Mouse (Mus musculus): ENCODE data around the gene Rbm8a2. TPM values are rescaled to one million over a fixed set of nuclear protein-coding genes. Genes with fewer than 3 reads are reported as not detected.

Rbm8a2 gene
- polyA plus RNA-seq, 1 experiment from 2014 or later = 0.73 TPM

DNA sequence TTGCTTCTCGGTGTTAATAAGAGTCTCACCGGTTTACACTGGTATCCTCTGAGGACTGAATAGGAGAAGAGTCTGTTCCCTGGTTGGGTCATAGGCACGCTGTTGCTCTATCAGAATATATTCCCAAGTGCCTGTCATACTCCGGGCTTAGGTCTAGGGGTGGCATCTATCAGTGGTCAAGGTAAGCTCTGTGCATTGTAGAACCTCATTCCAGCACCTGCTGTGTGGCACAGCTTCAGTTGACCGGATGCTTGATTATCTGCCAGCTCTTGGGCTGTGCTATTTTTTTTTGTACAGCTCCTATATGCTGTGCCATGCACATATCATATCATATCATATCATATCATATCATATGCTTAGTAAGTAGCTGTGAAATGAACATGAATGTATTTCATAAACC lies 9.5 kb upstream of the Rbm8a2 start:
- H3K27me3 ChIP-seq = no peaks in the 10 kb centered on the region
- no peak for ATAC-seq (ENCODE audit: insufficient number of reproducible peaks, insufficient read depth, low FRiP score, low TSS enrichment, low read depth)
- H3K9me3 ChIP-seq = no peaks in the 10 kb centered on the region
- WGBS = 93% methylated on average over 5 of the region's 5 CpGs
- no peak overlapping the region for H3K9ac ChIP-seq (replicated peaks)
- H3K36me3 ChIP-seq = no peaks in the 10 kb centered on the region
- H3K27ac ChIP-seq = no peak overlapping the region
- H3K4me1 ChIP-seq (replicated peaks) = no peaks in the 10 kb centered on the region
- H3K4me3 ChIP-seq (replicated peaks) = no peak overlapping the region
- no peak overlapping the region for H3K4me2 ChIP-seq

GRCm38 (mm10) chr1:175970710-175971109 lies 8.2 kb downstream of the Rbm8a2 start:
- H3K4me3 ChIP-seq (replicated peaks) = no peak overlapping the region
- no peak overlapping the region for H3K9ac ChIP-seq (replicated peaks)
- 90% methylated on average over 5 of the region's 5 CpGs for WGBS
- ATAC-seq (ENCODE audit: insufficient number of reproducible peaks, insufficient read depth, low FRiP score, low TSS enrichment, low read depth) = no peak
- no peaks in the 10 kb centered on the region for H3K36me3 ChIP-seq
- H3K4me2 ChIP-seq = no peak overlapping the region
- H3K9me3 ChIP-seq = no peaks in the 10 kb centered on the region
- no peaks in the 10 kb centered on the region for H3K4me1 ChIP-seq (replicated peaks)
- H3K27ac ChIP-seq = no peak overlapping the region
- no peaks in the 10 kb centered on the region for H3K27me3 ChIP-seq

- no peaks in the 10 kb centered on the region for H3K4me1 ChIP-seq (replicated peaks)
- no peaks in the 10 kb centered on the region for H3K36me3 ChIP-seq
- no peak overlapping the region for H3K27ac ChIP-seq
- H3K4me2 ChIP-seq = no peak overlapping the region
- WGBS = 83% methylated on average over 5 of the region's 5 CpGs
- no peak overlapping the region for H3K4me3 ChIP-seq (replicated peaks)
- H3K9me3 ChIP-seq = no peaks in the 10 kb centered on the region
- no peaks in the 10 kb centered on the region for H3K27me3 ChIP-seq
- H3K9ac ChIP-seq (replicated peaks) = no peak overlapping the region
- no peak for ATAC-seq (ENCODE audit: insufficient number of reproducible peaks, insufficient read depth, low FRiP score, low TSS enrichment, low read depth)
Observed at GRCm38 (mm10) chr1:175967004-175967745, 11.7 kb downstream of the Rbm8a2 start.

GRCm38 (mm10) chr1:175961786-175962185 lies 17.1 kb downstream of the Rbm8a2 start:
- Histone ChIP-seq H3K4me2 (no peak overlapping the region), H3K9me3 (no peaks in the 10 kb centered on the region), H3K36me3 (no peaks in the 10 kb centered on the region), H3K4me3 (replicated peaks) (no peak overlapping the region), H3K27me3 (no peaks in the 10 kb centered on the region), H3K27ac (no peak overlapping the region), H3K9ac (replicated peaks) (no peak overlapping the region), H3K4me1 (replicated peaks) (no peaks in the 10 kb centered on the region)
- WGBS = 82% methylated on average over 2 of the region's 2 CpGs
- no peak for ATAC-seq (ENCODE audit: insufficient number of reproducible peaks, insufficient read depth, low FRiP score, low TSS enrichment, low read depth)

- no peak for ATAC-seq (ENCODE audit: insufficient number of reproducible peaks, insufficient read depth, low FRiP score, low TSS enrichment, low read depth)
- Histone ChIP-seq H3K4me1 (replicated peaks) (no peaks in the 10 kb centered on the region), H3K27me3 (no peaks in the 10 kb centered on the region), H3K36me3 (no peaks in the 10 kb centered on the region), H3K9ac (replicated peaks) (no peak overlapping the region), H3K27ac (no peak overlapping the region), H3K4me3 (replicated peaks) (no peak overlapping the region), H3K4me2 (no peak overlapping the region), H3K9me3 (no peaks in the 10 kb centered on the region)
- WGBS = 84% methylated on average over 2 of the region's 2 CpGs
Observed at GRCm38 (mm10) chr1:175950851-175951250, 28.1 kb downstream of the Rbm8a2 start.

DNA sequence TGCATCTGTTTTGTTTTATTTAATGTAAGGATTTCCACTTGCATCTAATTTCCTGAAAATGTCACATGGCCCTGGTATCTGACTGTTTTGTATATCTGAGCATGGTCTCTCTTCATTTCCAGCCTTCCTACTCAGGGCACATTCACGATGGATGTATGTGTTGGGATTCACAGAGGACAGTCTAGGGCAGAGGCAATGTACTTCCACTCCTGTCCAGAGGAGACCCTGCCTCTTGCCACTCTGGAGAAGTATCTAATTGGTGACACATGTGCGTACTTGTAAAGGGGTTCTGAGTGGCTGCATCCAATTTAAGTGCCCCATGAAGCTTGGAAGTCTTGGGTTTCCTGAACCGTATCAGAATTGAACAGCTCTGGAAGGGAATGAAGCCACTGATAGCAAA lies 28.5 kb downstream of the Rbm8a2 start:
- 32% methylated on average over 3 of the region's 3 CpGs for WGBS
- H3K9ac ChIP-seq (replicated peaks) = no peak overlapping the region
- ATAC-seq (ENCODE audit: insufficient number of reproducible peaks, insufficient read depth, low FRiP score, low TSS enrichment, low read depth) = 0 out of 2 replicates have a peak, but pooled peaks have one; percentile 42

DNA sequence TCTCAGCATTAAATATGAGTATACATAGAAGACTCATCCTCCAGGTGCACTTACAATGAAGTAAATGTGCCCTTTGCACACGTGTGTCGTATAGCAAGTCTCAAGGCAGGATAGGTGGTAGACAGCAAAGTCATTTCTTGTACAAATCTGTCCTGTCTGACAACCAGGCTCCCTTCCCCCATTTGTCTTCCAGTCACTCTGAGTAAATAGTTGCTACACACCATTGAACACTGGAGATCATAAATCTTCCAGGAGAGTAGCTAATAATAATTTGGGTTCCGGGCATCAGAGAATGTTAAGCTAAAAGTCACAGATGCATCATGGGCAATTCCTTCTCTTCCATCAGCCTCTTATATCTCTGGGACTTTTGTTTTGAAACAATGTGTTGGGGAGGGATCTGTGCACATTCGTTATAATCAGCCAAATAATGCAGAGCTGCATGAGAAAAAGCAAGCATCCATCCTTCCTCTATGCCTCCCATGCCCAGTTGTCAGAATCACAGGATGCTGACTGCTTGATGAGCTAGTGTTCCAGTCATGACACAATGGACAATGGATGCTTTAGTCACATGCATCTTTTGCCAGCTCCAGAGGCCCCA lies 32.1 kb downstream of the Rbm8a2 start:
- WGBS = 80% methylated on average over 4 of the region's 4 CpGs
- Histone ChIP-seq H3K27ac (no peak overlapping the region), H3K4me3 (replicated peaks) (no peak overlapping the region), H3K4me1 (replicated peaks) (no peaks in the 10 kb centered on the region), H3K9ac (replicated peaks) (no peak overlapping the region), H3K36me3 (no peaks in the 10 kb centered on the region), H3K9me3 (no peaks in the 10 kb centered on the region), H3K4me2 (no peak overlapping the region), H3K27me3 (no peaks in the 10 kb centered on the region)
- ATAC-seq (ENCODE audit: insufficient number of reproducible peaks, insufficient read depth, low FRiP score, low TSS enrichment, low read depth) = no peak

More for the DNA sequence above, 28.5 kb downstream of the Rbm8a2 start:
- Histone ChIP-seq H3K9me3 (no peaks in the 10 kb centered on the region), H3K27me3 (no peaks in the 10 kb centered on the region), H3K27ac (no peak overlapping the region), H3K4me1 (replicated peaks) (no peaks in the 10 kb centered on the region), H3K4me2 (no peak overlapping the region), H3K36me3 (no peaks in the 10 kb centered on the region), H3K4me3 (replicated peaks) (no peak overlapping the region)

DNA sequence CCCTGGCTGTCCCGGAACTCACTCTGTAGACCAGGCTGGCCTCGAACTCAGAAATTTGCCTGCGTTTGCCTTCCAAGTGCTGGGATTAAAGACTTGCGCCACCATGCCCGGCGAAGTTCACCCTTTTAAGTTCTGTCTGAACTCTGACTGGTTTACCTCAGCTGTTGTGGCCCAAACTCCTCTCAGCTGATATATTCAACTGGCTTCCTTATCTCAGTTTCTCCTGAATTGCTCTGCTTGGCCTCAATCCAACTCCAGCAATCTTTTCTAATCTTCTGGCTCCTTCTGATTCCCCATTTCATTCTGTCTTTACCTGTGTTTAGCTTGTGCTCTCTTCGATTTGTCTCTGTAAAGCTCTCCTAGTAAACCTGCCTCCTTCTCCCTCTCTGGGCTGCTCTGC lies 35.7 kb downstream of the Rbm8a2 start:
- Histone ChIP-seq H3K27me3 (no peaks in the 10 kb centered on the region), H3K4me3 (replicated peaks) (no peak overlapping the region), H3K36me3 (no peaks in the 10 kb centered on the region), H3K9ac (replicated peaks) (no peak overlapping the region), H3K27ac (no peak overlapping the region), H3K4me1 (replicated peaks) (no peaks in the 10 kb centered on the region), H3K4me2 (no peak overlapping the region), H3K9me3 (no peaks in the 10 kb centered on the region)
- 94% methylated on average over 7 of the region's 7 CpGs for WGBS
- ATAC-seq (ENCODE audit: insufficient number of reproducible peaks, insufficient read depth, low FRiP score, low TSS enrichment, low read depth) = no peak

DNA sequence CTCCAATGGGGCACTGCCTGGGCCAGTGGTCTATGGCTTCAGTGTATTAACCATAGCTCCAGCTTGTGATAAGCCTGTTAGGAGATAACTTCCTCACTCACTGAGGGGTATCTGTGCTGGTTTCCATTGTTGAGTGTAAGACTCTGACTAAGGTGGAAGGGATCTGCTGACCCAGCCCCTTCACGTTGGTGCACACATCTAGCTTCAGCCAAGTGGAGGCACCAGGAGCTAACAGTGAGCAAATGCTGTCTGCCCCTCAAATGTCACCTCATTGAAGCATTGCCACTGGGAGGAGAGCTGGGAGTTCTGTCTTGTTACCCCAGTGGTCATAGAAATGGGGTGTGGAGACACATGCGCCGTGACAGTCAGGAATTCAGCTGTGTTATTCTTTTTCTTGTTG lies 40.2 kb downstream of the Rbm8a2 start:
- no peaks in the 10 kb centered on the region for H3K36me3 ChIP-seq
- WGBS = 78% methylated on average over 3 of the region's 3 CpGs
- H3K9ac ChIP-seq (replicated peaks) = no peak overlapping the region
- H3K4me1 ChIP-seq (replicated peaks) = no peaks in the 10 kb centered on the region
- H3K9me3 ChIP-seq = no peaks in the 10 kb centered on the region
- H3K4me2 ChIP-seq = no peak overlapping the region
- no peak overlapping the region for H3K27ac ChIP-seq
- H3K4me3 ChIP-seq (replicated peaks) = no peak overlapping the region
- ATAC-seq (ENCODE audit: insufficient number of reproducible peaks, insufficient read depth, low FRiP score, low TSS enrichment, low read depth) = no peak
- H3K27me3 ChIP-seq = no peaks in the 10 kb centered on the region; the same call in 1 of the 2 replicates

DNA sequence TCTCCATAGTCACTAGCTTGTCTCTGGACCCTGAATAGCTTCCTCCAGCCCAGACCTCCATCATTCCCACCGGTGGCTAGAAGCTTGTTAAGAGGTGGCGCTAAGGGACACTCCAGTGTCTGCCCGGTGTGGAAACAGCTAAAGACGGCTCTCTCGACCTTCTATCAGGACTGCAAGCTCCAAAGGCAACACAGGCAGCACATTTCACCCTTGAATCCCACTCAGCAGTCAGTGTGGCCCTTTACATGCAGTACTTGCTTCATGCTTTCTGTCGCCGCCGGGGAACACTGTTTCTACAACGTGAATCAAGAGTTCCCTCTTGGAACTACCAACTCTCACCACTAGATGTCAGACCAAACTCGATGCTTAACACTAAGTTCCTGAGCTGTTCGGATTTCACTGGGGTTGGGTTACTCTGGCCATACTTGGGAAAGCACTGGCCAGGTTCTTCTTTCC lies 42.6 kb downstream of the Rbm8a2 start:
- no peak overlapping the region for H3K9ac ChIP-seq (replicated peaks)
- 12% methylated on average over 11 of the region's 11 CpGs for WGBS
- no peaks in the 10 kb centered on the region for H3K9me3 ChIP-seq
- H3K27me3 ChIP-seq = no peaks in the 10 kb centered on the region; the same call in 1 of the 2 replicates
- peak; percentile 74; the same call in 1 of the 2 replicates for ATAC-seq (ENCODE audit: insufficient number of reproducible peaks, insufficient read depth, low FRiP score, low TSS enrichment, low read depth)
- no peak overlapping the region for H3K27ac ChIP-seq
- H3K36me3 ChIP-seq = no peaks in the 10 kb centered on the region
- H3K4me1 ChIP-seq (replicated peaks) = no peaks in the 10 kb centered on the region
- no peak overlapping the region for H3K4me3 ChIP-seq (replicated peaks)
- H3K4me2 ChIP-seq = peak overlapping the region; percentile 41

- H3K36me3 ChIP-seq = no peaks in the 10 kb centered on the region
- no peaks in the 10 kb centered on the region for H3K9me3 ChIP-seq
- H3K27ac ChIP-seq = no peak overlapping the region
- H3K9ac ChIP-seq (replicated peaks) = no peak overlapping the region
- WGBS = 89% methylated on average over 5 of the region's 5 CpGs
- H3K4me3 ChIP-seq (replicated peaks) = no peak overlapping the region
- H3K27me3 ChIP-seq = no peaks in the 10 kb centered on the region; the same call in 1 of the 2 replicates
- H3K4me2 ChIP-seq = no peak overlapping the region
- H3K4me1 ChIP-seq (replicated peaks) = no peaks in the 10 kb centered on the region
- no peak for ATAC-seq (ENCODE audit: insufficient number of reproducible peaks, insufficient read depth, low FRiP score, low TSS enrichment, low read depth)
Observed at GRCm38 (mm10) chr1:175931391-175931790, 47.5 kb downstream of the Rbm8a2 start.
